Mouse (Mus musculus): ENCODE measurements around the gene Ubac1. TPM values are rescaled to one million over a fixed set of nuclear protein-coding genes. Genes with fewer than 3 reads are reported as not detected.

Gene Ubac1
- 33.8 and 55.1 TPM in 2 replicates for polyA plus RNA-seq (2012; rRNA removed)

DNA sequence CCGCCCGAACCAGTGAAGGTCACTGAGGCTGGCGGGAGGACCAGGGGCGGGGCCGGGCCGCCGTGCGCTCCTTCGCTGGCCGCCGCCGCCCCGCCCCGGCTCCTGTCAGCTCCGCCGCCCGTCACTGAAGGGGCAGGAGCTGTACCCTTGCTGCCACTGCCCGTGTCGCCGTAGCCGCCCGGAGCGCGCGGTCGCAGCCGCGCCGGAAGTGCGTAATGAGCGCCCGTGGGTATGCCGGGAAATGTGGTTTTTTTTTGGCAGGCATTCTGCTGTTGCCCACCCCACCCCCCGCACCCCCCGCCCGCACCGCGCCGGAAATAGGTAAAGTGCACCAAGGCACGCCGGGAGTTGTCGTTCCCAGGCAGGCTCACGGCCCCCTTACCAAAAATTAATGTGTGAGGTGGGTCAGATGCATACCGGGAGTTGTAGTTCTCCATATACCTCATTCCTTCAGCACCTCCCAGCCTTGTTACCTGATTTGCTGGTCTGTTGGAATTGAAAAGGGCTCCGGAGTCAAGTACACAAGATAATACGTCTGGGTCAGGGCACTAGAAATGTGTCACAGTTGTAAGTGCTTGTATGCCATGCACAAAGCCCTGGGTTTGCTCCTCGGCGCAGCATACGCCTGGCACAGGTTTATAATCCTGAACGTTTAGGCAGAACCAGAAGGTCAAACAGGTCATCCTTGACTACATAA is at the start of gene Ubac1:
Ubac1 (minus strand) TSS at position 187 of the 697 bp plus-strand sequence.
- 3% methylated on average over 50 of the region's 50 CpGs for WGBS
- TF ChIP-seq CTCF (IDR thresholded peaks at IDR 0.05; ENCODE audit: extremely low read depth, insufficient read length, insufficient replicate concordance, low read depth, low read length) (no peak), POLR2A (IDR thresholded peaks at IDR 0.05; ENCODE audit: low read depth, low read length) (peak; percentile 51; the same call in 1 of the 2 replicates)
- H3K27ac ChIP-seq (ENCODE audit: insufficient read depth, low read depth, low read length): peak within 1 kb of the TSS; percentile 93
- peaks cover 8% of the 10 kb centered on the region for H3K4me1 ChIP-seq (ENCODE audit: control insufficient read depth, insufficient read depth, insufficient read length, low read length)
- H3K36me3 ChIP-seq (ENCODE audit: control insufficient read depth, insufficient read depth, low read length): no peaks in the 10 kb centered on the region
- peak within 1 kb of the TSS; percentile 80 for H3K4me3 ChIP-seq (ENCODE audit: low read depth, low read length)
- H3K27me3 ChIP-seq (ENCODE audit: control insufficient read depth, insufficient read depth, low read length): no peaks in the 10 kb centered on the region

DNA sequence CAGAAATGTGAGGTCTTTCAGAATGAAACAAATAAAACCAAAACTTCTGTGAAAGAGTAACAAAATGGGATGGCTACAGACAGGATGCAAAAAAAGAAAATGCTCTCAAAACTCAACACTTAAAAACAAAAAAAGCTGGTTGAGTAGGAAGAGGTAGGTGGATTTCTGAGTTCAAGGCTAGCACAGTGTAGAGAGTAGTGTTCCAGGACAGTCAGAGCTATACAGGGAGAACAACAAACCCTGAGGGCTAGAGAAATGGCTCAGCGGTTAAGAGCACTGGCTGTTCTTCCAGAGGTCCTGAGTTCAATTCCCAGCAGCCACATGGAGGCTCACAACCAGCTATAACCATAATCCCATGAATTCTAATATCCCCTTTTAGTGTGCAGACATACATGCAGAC is 47.0 kb upstream of the Ubac1 start:
- H3K27ac ChIP-seq (ENCODE audit: insufficient read depth, low read depth, low read length): no peak overlapping the region
- H3K4me1 ChIP-seq (ENCODE audit: control insufficient read depth, insufficient read depth, insufficient read length, low read length): no peaks in the 10 kb centered on the region
- 0 out of 2 replicates have a peak, but pooled peaks cover 4% of the 10 kb centered on the region for H3K36me3 ChIP-seq (ENCODE audit: control insufficient read depth, insufficient read depth, low read length)
- WGBS: 87% methylated on average over 1 of the region's 1 CpGs
- H3K27me3 ChIP-seq (ENCODE audit: control insufficient read depth, insufficient read depth, low read length): no peaks in the 10 kb centered on the region
- no peak overlapping the region for H3K4me3 ChIP-seq (ENCODE audit: low read depth, low read length)
- TF ChIP-seq CTCF (IDR thresholded peaks at IDR 0.05; ENCODE audit: extremely low read depth, insufficient read length, insufficient replicate concordance, low read depth, low read length) (no peak), POLR2A (IDR thresholded peaks at IDR 0.05; ENCODE audit: low read depth, low read length) (no peak)

DNA sequence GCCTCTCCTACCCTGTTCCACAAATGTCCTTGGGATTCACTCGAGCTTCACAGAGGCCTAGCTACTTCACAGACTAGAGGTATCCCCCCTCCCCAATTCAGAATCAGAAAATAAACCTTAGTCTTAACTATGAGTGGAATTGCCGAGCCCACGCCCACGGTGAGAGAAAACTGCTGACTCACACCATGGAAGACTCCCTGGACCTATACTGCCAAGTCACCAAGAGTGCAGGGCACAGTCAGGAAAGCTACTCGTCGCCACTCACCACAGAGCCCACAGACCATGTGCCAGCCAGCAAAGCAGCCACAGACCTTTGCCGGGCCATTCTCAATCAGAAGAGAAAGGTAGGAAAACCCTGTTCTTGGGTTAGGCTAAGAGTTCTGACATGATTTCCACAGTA is 46.6 kb upstream of the Ubac1 start:
- no peak for TF ChIP-seq POLR2A (IDR thresholded peaks at IDR 0.05; ENCODE audit: low read depth, low read length)
- no peak for TF ChIP-seq CTCF (IDR thresholded peaks at IDR 0.05; ENCODE audit: extremely low read depth, insufficient read length, insufficient replicate concordance, low read depth, low read length)
- 75% methylated on average over 7 of the region's 7 CpGs for WGBS
- no peak overlapping the region for H3K4me3 ChIP-seq (ENCODE audit: low read depth, low read length)
- H3K36me3 ChIP-seq (ENCODE audit: control insufficient read depth, insufficient read depth, low read length): peaks cover 5% of the 10 kb centered on the region; the same call in 1 of the 2 replicates
- no peak overlapping the region for H3K27ac ChIP-seq (ENCODE audit: insufficient read depth, low read depth, low read length)
- no peaks in the 10 kb centered on the region for H3K4me1 ChIP-seq (ENCODE audit: control insufficient read depth, insufficient read depth, insufficient read length, low read length)
- H3K27me3 ChIP-seq (ENCODE audit: control insufficient read depth, insufficient read depth, low read length): no peaks in the 10 kb centered on the region

GRCm38 (mm10) chr2:26066527-26066926 is 45.0 kb upstream of the Ubac1 start:
- no peak overlapping the region for H3K4me3 ChIP-seq (ENCODE audit: low read depth, low read length)
- H3K36me3 ChIP-seq (ENCODE audit: control insufficient read depth, insufficient read depth, low read length): peaks cover 9% of the 10 kb centered on the region; the same call in 1 of the 2 replicates
- H3K27me3 ChIP-seq (ENCODE audit: control insufficient read depth, insufficient read depth, low read length): no peaks in the 10 kb centered on the region
- no peak overlapping the region for H3K27ac ChIP-seq (ENCODE audit: insufficient read depth, low read depth, low read length)
- TF ChIP-seq POLR2A (IDR thresholded peaks at IDR 0.05; ENCODE audit: low read depth, low read length) (no peak), CTCF (IDR thresholded peaks at IDR 0.05; ENCODE audit: extremely low read depth, insufficient read length, insufficient replicate concordance, low read depth, low read length) (no peak)
- 80% methylated on average over 14 of the region's 14 CpGs for WGBS
- H3K4me1 ChIP-seq (ENCODE audit: control insufficient read depth, insufficient read depth, insufficient read length, low read length): 0 out of 2 replicates have a peak, but pooled peaks cover 2% of the 10 kb centered on the region

DNA sequence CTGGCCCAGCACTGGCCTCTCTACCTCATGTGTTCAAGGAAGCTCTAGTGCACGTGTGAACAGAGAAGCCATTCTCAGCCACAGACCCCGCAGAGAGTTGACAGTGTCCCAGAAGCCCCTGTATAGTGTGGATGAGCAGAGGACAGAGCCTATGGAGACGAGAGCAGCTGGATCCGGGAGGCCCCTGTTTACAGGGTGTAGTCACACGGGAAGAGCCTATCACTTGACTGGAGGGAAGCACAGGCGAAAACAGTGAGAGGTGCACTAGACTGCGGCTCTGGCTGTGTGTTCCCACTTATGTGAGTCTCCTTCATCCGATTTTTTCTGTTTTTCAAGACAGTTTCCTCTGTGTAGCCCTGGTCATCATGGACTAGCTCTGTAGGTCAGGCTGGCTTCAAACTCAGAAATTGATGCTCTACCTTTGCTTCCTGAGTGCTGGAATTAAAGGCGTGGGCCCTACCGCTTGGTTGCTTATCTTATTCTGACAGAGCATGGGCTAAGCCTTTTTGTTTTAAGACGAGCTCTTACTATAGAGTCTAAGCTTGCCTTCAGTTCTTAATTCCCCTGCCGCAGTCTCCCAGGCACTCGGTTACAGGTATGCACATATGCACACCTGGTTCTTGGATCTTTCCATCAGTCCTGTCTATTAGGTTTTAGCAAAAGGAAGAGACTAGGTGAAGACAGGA is 41.3 kb upstream of the Ubac1 start:
- WGBS: 84% methylated on average over 13 of the region's 13 CpGs

GRCm38 (mm10) chr2:26062241-26062640 is 40.7 kb upstream of the Ubac1 start:
- WGBS: 59% methylated on average over 4 of the region's 4 CpGs

More for the DNA sequence above, 41.3 kb upstream of the Ubac1 start:
- Histone ChIP-seq H3K36me3 (ENCODE audit: control insufficient read depth, insufficient read depth, low read length) (peaks cover 27% of the 10 kb centered on the region), H3K4me3 (ENCODE audit: low read depth, low read length) (no peak overlapping the region), H3K27me3 (ENCODE audit: control insufficient read depth, insufficient read depth, low read length) (no peaks in the 10 kb centered on the region), H3K27ac (ENCODE audit: insufficient read depth, low read depth, low read length) (no peak overlapping the region), H3K4me1 (ENCODE audit: control insufficient read depth, insufficient read depth, insufficient read length, low read length) (0 out of 2 replicates have a peak, but pooled peaks cover 2% of the 10 kb centered on the region)
- no peak for TF ChIP-seq CTCF (IDR thresholded peaks at IDR 0.05; ENCODE audit: extremely low read depth, insufficient read length, insufficient replicate concordance, low read depth, low read length)

More at GRCm38 (mm10) chr2:26062241-26062640, 40.7 kb upstream of the Ubac1 start:
- H3K4me3 ChIP-seq (ENCODE audit: low read depth, low read length): no peak overlapping the region
- H3K4me1 ChIP-seq (ENCODE audit: control insufficient read depth, insufficient read depth, insufficient read length, low read length): 0 out of 2 replicates have a peak, but pooled peaks cover 2% of the 10 kb centered on the region
- peak overlapping the region; percentile 60; the same call in 1 of the 2 replicates for H3K27ac ChIP-seq (ENCODE audit: insufficient read depth, low read depth, low read length)
- no peaks in the 10 kb centered on the region for H3K27me3 ChIP-seq (ENCODE audit: control insufficient read depth, insufficient read depth, low read length)
- peaks cover 27% of the 10 kb centered on the region for H3K36me3 ChIP-seq (ENCODE audit: control insufficient read depth, insufficient read depth, low read length)
- TF ChIP-seq POLR2A (IDR thresholded peaks at IDR 0.05; ENCODE audit: low read depth, low read length): no peak
- TF ChIP-seq CTCF (IDR thresholded peaks at IDR 0.05; ENCODE audit: extremely low read depth, insufficient read length, insufficient replicate concordance, low read depth, low read length): no peak

All from small intestine, adult 2 months (tissue).